Mouse (Mus musculus) kidney, adult 2 months (tissue): ENCODE results near the gene Cnksr1. TPM values are rescaled to one million over a fixed set of nuclear protein-coding genes. Genes with fewer than 3 reads are reported as not detected.
"Not testable (repeated sequence)": the region's sequence is repeated elsewhere in the genome, so short reads cannot be mapped to it uniquely, and the experiment has no call there.

Experiments
- DNase-seq: peaks from one replicate; pipeline ENCODE4 v3.0.0; 2021
- H3K27ac ChIP-seq: fragments of 200-500 bp; 2 replicates; pipeline ENCODE4 v1.5.1; 2012; ENCODE audit warnings: low read depth, low read length, control low read depth, inconsistent platforms; ENCODE audit not compliant: insufficient read depth
- H3K27me3 ChIP-seq: fragments of 200-500 bp; replicated peaks from 2 replicates; pipeline ENCODE4 v1.6.1; 2012; ENCODE audit warnings: mild to moderate bottlenecking, moderate library complexity, low read length, inconsistent platforms; ENCODE audit not compliant: control insufficient read depth, insufficient read depth
- H3K36me3 ChIP-seq: fragments of 200-500 bp; 2 replicates; pipeline ENCODE4 v1.6.1; 2012; ENCODE audit warnings: mild to moderate bottlenecking, moderate library complexity, low read length, inconsistent platforms; ENCODE audit not compliant: control insufficient read depth, insufficient read depth
- H3K4me1 ChIP-seq: fragments of 200-500 bp; 2 replicates; pipeline ENCODE4 v1.6.1; 2011; ENCODE audit warnings: low read length; ENCODE audit not compliant: control insufficient read depth, insufficient read depth
- H3K4me3 ChIP-seq: fragments of 200-500 bp; 2 replicates; pipeline ENCODE4 v1.5.1; 2011; ENCODE audit warnings: mild to moderate bottlenecking, low read depth, low read length, control low read depth; ENCODE audit not compliant: insufficient read depth
- CTCF ChIP-seq: fragments of 200-500 bp; conservative IDR thresholded peaks from 2 replicates; pipeline ENCODE4 v1.5.1; 2011; ENCODE audit warnings: low read depth, mild to moderate bottlenecking, control low read depth, low read length, moderate library complexity, mixed read lengths; ENCODE audit not compliant: insufficient read depth, insufficient read length
- POLR2A ChIP-seq: fragments of 200-500 bp; IDR thresholded peaks from one replicate; pipeline ENCODE4 v1.6.1; 2011; ENCODE audit warnings: low read depth, low read length, control low read depth
- WGBS: fragments of 180-500 bp; shearing (Covaris S2); methylation state at CpG from one replicate; pipeline ENCODE4 v1.1.7; 2018; 5-methylcytosine and 5-hydroxymethylcytosine counted together
- polyA plus RNA-seq: library from polyadenylated mRNA; depleted of rRNA; stranded (reverse); fragments of >200 nt; gene quantifications from 2 replicates; pipeline ENCODE4 v1.2.3, GENCODE M21; 2012

The Cnksr1 gene
- polyA plus RNA-seq, 1 experiment, result 14.9 TPM

GRCm38 (mm10) chr4:134272731-134273416, 34.7 kb upstream of the Cnksr1 start:
- TF ChIP-seq POLR2A, result no peak
- no peak for TF ChIP-seq CTCF

GRCm38 (mm10) chr4:134271979-134272378, 33.8 kb upstream of the Cnksr1 start:
- Histone ChIP-seq H3K36me3 (no peaks in the 10 kb centered on the region), H3K27ac (no peak overlapping the region), H3K4me3 (no peak overlapping the region), H3K27me3 (no peaks in the 10 kb centered on the region), H3K4me1 (no peaks in the 10 kb centered on the region; the same call in 1 of the 2 replicates)
- TF ChIP-seq POLR2A (no peak), CTCF (no peak)
- DNase-seq, result no peak
- WGBS, result 84% methylated on average over 7 of the region's 7 CpGs

More at GRCm38 (mm10) chr4:134272731-134273416, 34.7 kb upstream of the Cnksr1 start:
- Histone ChIP-seq H3K27ac (no peak overlapping the region; the same call in 1 of the 2 replicates), H3K4me3 (peak overlapping the region; percentile 47; the same call in 1 of the 2 replicates), H3K4me1 (no peaks in the 10 kb centered on the region; the same call in 1 of the 2 replicates), H3K27me3 (no peaks in the 10 kb centered on the region), H3K36me3 (no peaks in the 10 kb centered on the region)
- 12% methylated on average over 13 of the region's 13 CpGs for WGBS
- DNase-seq, result no peak

- not testable (repeated sequence) for H3K27me3 ChIP-seq, DNase-seq, H3K27ac ChIP-seq, H3K4me1 ChIP-seq, H3K4me3 ChIP-seq, H3K36me3 ChIP-seq
- TF ChIP-seq CTCF, result 0 out of 2 replicates have a peak, but pooled peaks have one; percentile 29
Measured at GRCm38 (mm10) chr4:134269622-134270021, 31.4 kb upstream of the Cnksr1 start.

DNA sequence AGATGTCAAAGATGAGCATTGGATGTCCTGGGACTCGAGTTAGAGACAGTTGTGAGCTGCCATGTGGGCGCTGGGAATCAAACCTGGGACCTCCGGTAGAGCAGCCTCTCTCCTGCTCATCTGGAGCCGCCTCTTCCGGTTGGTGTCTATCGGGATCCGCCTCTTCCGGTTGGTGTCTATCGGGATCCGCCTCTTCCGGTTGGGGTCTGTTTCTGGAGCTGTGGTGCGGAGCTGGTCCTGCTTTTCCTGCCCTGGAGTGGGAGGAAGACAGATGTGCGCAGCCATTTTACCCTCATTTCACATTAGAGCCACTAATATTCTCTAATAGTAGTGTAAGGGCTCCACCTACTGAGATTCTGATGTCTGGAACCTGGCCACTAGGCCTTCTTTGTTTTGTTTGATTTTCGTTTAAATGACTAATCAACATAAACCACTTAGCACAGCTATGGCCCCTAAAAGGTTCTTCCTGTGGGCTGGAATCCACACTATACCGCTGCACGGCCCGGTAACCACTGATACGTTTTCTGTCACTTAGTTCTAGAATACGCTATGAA, 30.0 kb upstream of the Cnksr1 start:
- Histone ChIP-seq H3K4me1 (no peaks in the 10 kb centered on the region), H3K27ac (no peak overlapping the region), H3K36me3 (no peaks in the 10 kb centered on the region), H3K27me3 (no peaks in the 10 kb centered on the region), H3K4me3 (no peak overlapping the region)
- TF ChIP-seq POLR2A (no peak), CTCF (no peak)
- 73% methylated on average over 19 of the region's 19 CpGs for WGBS
- peak; percentile 47 for DNase-seq

DNA sequence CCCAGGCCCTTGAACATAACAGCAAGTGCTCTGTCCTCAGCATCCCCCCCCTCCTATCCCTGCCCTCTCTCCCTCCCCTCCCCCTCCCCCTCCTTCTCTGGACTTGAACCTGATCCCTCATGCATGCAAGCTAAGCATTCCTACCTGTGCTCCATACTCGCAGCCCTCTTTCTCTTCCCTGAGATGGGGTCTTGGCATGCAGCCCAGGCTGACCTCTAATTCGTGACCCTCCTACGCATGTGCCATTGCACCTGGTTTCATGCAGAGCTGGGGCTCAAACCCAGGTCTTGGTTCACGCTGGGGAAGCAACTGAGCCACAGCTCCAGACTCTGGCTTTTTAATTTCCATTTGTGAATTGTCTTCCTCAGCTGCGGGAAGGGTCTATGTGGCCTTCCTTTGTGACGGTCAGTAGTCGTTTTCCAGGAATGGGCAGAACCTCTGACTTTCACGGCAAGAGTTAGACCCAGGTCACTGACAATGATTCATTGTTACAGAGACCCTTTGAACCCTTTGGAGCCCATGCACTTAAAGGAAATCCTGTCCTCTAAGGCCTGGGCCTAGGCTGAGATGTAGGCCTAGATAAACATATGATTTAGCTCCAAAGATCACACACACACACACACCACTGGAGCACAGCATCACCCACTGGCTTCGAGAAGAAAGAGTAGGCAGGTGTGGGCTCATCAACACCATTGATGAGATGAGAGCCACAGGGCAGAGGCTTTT, 27.8 kb upstream of the Cnksr1 start:
- no peak overlapping the region for H3K4me3 ChIP-seq
- 46% methylated on average over 9 of the region's 9 CpGs for WGBS

GRCm38 (mm10) chr4:134263191-134263590, 25.0 kb upstream of the Cnksr1 start:
- peak; percentile 76 for DNase-seq
- Histone ChIP-seq H3K27me3 (no peaks in the 10 kb centered on the region), H3K36me3 (no peaks in the 10 kb centered on the region), H3K27ac (no peak overlapping the region), H3K4me3 (no peak overlapping the region), H3K4me1 (no peaks in the 10 kb centered on the region)
- TF ChIP-seq POLR2A, result no peak
- peak; percentile 88 for TF ChIP-seq CTCF
- WGBS, result 26% methylated on average over 6 of the region's 6 CpGs

More for the DNA sequence above, 27.8 kb upstream of the Cnksr1 start:
- Histone ChIP-seq H3K4me1 (no peaks in the 10 kb centered on the region), H3K36me3 (no peaks in the 10 kb centered on the region), H3K27me3 (no peaks in the 10 kb centered on the region), H3K27ac (no peak overlapping the region)
- DNase-seq, result peak; percentile 69
- TF ChIP-seq POLR2A (no peak), CTCF (no peak)

DNA sequence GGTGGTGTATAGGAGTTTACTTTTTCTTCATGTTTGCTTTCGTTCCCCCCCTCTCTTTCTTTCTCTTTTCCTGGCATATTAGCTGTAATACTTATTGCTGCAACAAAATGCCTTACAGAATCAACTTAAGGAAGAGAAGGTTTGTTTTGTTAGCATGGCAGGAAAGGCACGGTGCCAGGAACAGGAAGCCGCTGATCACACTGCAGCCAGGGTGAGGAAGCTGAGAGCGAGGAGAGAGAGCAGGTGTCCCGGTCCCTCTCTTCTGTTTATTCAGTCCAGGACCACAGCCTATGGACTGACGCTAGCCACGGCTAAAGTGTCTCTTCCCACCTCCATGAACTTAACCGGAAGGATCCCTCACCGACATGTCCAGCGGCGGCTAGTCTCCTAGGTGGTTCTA, 20.2 kb upstream of the Cnksr1 start:
- Histone ChIP-seq H3K36me3 (no peaks in the 10 kb centered on the region), H3K4me3 (no peak overlapping the region), H3K4me1 (0 out of 2 replicates have a peak, but pooled peaks cover 3% of the 10 kb centered on the region), H3K27me3 (no peaks in the 10 kb centered on the region), H3K27ac (no peak overlapping the region)
- 41% methylated on average over 11 of the region's 11 CpGs for WGBS
- no peak for TF ChIP-seq CTCF
- no peak for TF ChIP-seq POLR2A
- DNase-seq, result peak; percentile 38
